Mouse (Mus musculus) CH12.LX (cell line): ENCODE results near the gene Cnep1r1.

Experiments used
- CTCF ChIP-seq, 2 experiments: IDR thresholded peaks in 1 of 2; conservative IDR thresholded peaks in 1 of 2; 2 replicates each; pipeline ENCODE4 v1.5.1; 2011 to 2012; ENCODE audit warnings: low read depth in 2 of 2, low read length in 2 of 2, improper control_type of control experiment in 1 of 2, inconsistent platforms in 1 of 2, mild to moderate bottlenecking in 1 of 2, moderate library complexity in 1 of 2
- EP300 ChIP-seq: IDR thresholded peaks from 2 replicates; pipeline ENCODE4 v1.6.1; 2011; ENCODE audit warnings: low read length, improper control_type of control experiment
- HCFC1 ChIP-seq: IDR thresholded peaks from 2 replicates; pipeline ENCODE4 v1.6.1; 2012; ENCODE audit warnings: low read depth, mild to moderate bottlenecking, inconsistent platforms, low read length, improper control_type of control experiment
- KAT2A ChIP-seq: IDR thresholded peaks from 2 replicates; pipeline ENCODE4 v1.6.1; 2012; ENCODE audit warnings: low read length, improper control_type of control experiment, inconsistent platforms; ENCODE audit not compliant: insufficient replicate concordance
- SMC3 ChIP-seq: IDR thresholded peaks from 2 replicates; pipeline ENCODE4 v1.6.1; 2011; ENCODE audit warnings: low read depth, low read length, improper control_type of control experiment
- TBP ChIP-seq: conservative IDR thresholded peaks from 2 replicates; pipeline ENCODE4 v1.6.1; 2011; ENCODE audit warnings: low read depth, low read length, improper control_type of control experiment
- ZNF384 ChIP-seq: IDR thresholded peaks from 2 replicates; pipeline ENCODE4 v1.6.1; 2012; ENCODE audit warnings: low read depth, low read length, improper control_type of control experiment, inconsistent platforms

GRCm38 (mm10) chr8:88177291-88177690 is 58.7 kb downstream of the Cnep1r1 start:
- TF ChIP-seq KAT2A (no peak), CTCF (conservative IDR thresholded peaks at IDR 0.05 in 1 of 2, IDR thresholded peaks at IDR 0.05 in 1 of 2; ENCODE audit: low read depth in 2 of 2, low read length in 2 of 2) (no peak), HCFC1 (no peak), SMC3 (no peak), TBP (no peak), EP300 (no peak), ZNF384 (no peak)
